Mouse (Mus musculus) liver, postnatal 0 days (tissue): ENCODE data around the gene Dynll1.

Experiments
- CTCF ChIP-seq: sonication (generic); IDR thresholded peaks from 2 replicates; pipeline ENCODE4 v1.5.1; 2016; ENCODE audit warnings: antibody characterized with exemption, low read depth
- EP300 ChIP-seq: IDR thresholded peaks from 2 replicates; pipeline ENCODE4 v1.6.1; 2016; ENCODE audit warnings: antibody characterized with exemption, low read depth, mild to moderate bottlenecking

- TF ChIP-seq CTCF (no peak), EP300 (no peak)
Observed at GRCm38 (mm10) chr5:115317645-115318328, 17.0 kb upstream of the Dynll1 start.
